Mouse (Mus musculus) E14TG2a.4 (cell line): Measurements from ENCODE around the gene Btn1a1.

Experiments
- CTCF ChIP-seq: conservative IDR thresholded peaks from 2 replicates; pipeline ENCODE4 v1.5.1; 2014; ENCODE audit warnings: low read length
- POU5F1 ChIP-seq: IDR thresholded peaks from 2 replicates; pipeline ENCODE4 v1.6.1; 2014; ENCODE audit warnings: low read length, borderline replicate concordance

DNA sequence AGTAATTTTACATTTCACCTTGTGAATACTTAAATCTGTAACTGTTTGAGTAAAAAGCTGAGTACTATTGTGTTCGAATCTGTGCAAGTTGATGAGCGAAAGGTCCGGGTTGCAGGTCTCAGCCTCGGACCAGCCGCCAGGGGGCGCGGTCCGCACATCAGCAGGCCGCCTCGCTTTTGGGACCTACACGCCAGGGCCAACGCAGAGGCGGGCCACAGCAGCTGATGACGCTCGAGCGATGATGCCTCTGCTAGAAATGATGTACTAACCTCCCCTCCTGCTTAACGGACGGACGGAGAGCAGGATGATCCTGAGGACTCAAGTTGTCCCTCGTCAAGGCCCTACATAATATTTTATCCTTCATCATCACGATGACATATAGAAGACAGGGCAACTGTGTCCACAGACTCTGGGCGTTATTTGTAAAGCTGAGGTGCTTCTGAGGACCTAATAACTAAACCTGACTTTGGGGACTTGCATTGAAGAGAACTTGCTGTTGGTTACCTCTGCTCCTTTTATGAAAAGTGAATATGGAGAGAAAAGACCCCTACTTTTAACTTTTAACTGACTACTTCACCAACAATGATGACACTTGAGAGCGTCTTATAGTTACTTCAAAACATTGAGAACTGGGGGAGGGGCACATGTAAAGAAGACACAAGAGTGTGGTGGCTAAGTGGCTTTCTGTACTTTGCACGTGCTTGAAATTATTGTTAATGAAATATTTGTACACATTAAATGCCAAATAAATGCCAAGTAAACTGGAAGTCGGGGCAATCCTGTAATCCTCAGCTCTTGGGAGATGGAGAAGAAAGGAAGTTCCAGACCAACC is 41.0 kb downstream of the Btn1a1 start:
- peak; percentile 49 for TF ChIP-seq CTCF
- no peak for TF ChIP-seq POU5F1
